Mouse (Mus musculus): Measurements from ENCODE around the gene Izumo1.

DNA sequence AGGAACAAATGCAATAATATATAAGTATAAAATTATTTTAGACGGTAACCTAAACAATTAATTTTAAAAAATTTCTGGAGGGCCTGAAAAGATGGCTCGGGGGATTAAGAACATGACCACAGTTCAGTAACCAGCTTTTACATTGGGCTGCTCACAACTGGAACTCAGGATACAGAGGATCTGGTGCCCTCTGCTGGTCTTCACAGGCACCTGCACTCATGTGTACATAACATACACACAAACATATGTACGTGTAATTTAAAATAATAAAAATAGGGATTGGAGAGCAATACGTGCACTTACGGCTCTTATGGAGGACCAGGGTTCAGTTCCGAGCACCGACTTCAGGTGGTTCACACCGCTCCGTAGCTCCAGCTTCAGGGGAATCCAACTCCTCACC, 47.3 kb downstream of the Izumo1 start:
- no peak for TF ChIP-seq CTCF (IDR thresholded peaks at IDR 0.05; ENCODE audit: low read depth, low read length)
- no peak for TF ChIP-seq POLR2A (IDR thresholded peaks at IDR 0.05; ENCODE audit: borderline replicate concordance, low read depth, low read length)

Data from bone marrow macrophage, adult 2 months (primary cell).